9 mouse cellular contexts compared by ENCODE assay signal in the genomic region with DNA sequence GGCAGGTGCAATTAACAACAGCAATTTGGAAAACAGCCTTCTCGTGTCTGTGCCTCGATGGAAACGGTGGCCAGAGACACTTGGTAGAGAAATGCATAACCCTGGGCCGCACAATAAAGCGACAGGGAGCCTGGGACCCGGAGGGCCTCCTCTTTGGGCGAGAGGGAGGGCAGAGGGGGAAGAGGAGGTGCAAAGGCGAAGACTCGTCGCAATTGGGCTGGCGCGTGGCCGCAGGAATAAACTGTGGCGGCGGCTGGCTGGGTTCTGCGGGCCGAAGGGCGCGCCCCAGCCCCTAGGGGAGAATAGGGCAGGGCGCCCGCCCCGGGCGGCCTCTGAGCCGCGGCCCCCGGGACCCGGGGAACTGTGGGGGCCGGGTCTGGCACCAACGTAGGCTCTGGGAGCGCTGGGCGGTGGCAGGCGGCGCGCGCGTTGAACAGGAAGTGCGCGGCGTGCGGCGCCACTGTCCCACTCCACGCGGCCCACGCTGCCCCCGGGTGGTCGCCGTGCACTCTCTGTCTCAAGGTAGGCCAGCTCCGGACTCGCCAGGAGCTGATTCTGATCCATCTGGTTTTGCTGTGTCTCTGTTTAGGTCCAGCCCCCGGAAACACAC. TPM values are rescaled to one million over a fixed set of nuclear protein-coding genes. Genes with fewer than 3 reads are reported as not detected.
A peak's percentile ranks its signal among the peaks of the same experiment; 100 is the strongest.
DNase-seq lines count a peak whose midpoint lies in the region; ATAC-seq and TF ChIP-seq lines count a peak whose summit lies in the region.
"Had no signal": no experiment of that assay in that cellular context is flagged by ENCODE, and none has a peak within 500 bp of the region (broad histone marks: within the 10 kb centered on the region; RNA-seq: fewer than 3 reads in every experiment).

TSS of gene Prkag2 (minus strand) at position 127 of the 610 bp plus-strand sequence.

- peak within 1 kb of the TSS; percentile 70 for H3K4me3 ChIP-seq in heart, embryonic 10.5 days
- H3K4me3 ChIP-seq in liver, adult 2 months (ENCODE audit: insufficient read depth, low read depth, low read length): peak within 1 kb of the TSS; percentile 85
- peak within 1 kb of the TSS; percentile 57 for H3K4me3 ChIP-seq in midbrain, postnatal 0 days (ENCODE audit: low read depth, low read length)
- peak within 1 kb of the TSS; percentile 59 for H3K4me3 ChIP-seq in stomach, embryonic 14.5 days (ENCODE audit: low read depth, low read length)

- under 1% methylated on average over 49 of the region's 50 CpGs for WGBS in heart, embryonic 10.5 days
- WGBS in liver, adult 2 months: 1% methylated on average over 50 of the region's 50 CpGs
- 3% methylated on average over 40 of the region's 50 CpGs for WGBS in midbrain, postnatal 0 days
- WGBS in stomach, embryonic 14.5 days: under 1% methylated on average over 48 of the region's 50 CpGs

- peaks cover 14% of the 10 kb centered on the region for H3K79me2 ChIP-seq in liver, adult 2 months (ENCODE audit: control insufficient read depth, insufficient read depth, low read length)

- no peak for TF ChIP-seq CTCF in liver, adult 2 months (IDR thresholded peaks at IDR 0.05; ENCODE audit: low read depth, low read length)
- TF ChIP-seq CTCF in midbrain, postnatal 0 days (IDR thresholded peaks at IDR 0.05): no peak

- peak within 1 kb of the TSS; percentile 100 for H3K4me2 ChIP-seq in midbrain, postnatal 0 days (ENCODE audit: low read depth, low read length, poor library complexity, severe bottlenecking)
- H3K4me2 ChIP-seq in stomach, embryonic 14.5 days (replicated peaks; ENCODE audit: low read depth, low read length): peak within 1 kb of the TSS; percentile 97

- peak; percentile 44 for DNase-seq in layer of hippocampus, adult 11-12 months (ENCODE audit: low spot score)
- DNase-seq in layer of hippocampus, adult 9-10 months (ENCODE audit: low spot score): no peak
- peak; percentile 57 for DNase-seq in embryo, embryonic 9.5 days (ENCODE audit: extremely low spot score)
- DNase-seq in heart, embryonic 10.5 days (ENCODE audit: low spot score): no peak
- DNase-seq in kidney, adult 9 months: peak; percentile 85
- DNase-seq in liver, adult 2 months (ENCODE audit: extremely low read depth, low read depth, low spot score): peak; percentile 82
- DNase-seq in midbrain, postnatal 0 days (ENCODE audit: low spot score): peak; percentile 26

- no peaks in the 10 kb centered on the region for H3K9me3 ChIP-seq in heart, embryonic 10.5 days
- no peaks in the 10 kb centered on the region for H3K9me3 ChIP-seq in midbrain, postnatal 0 days (ENCODE audit: low read length)
- no peaks in the 10 kb centered on the region for H3K9me3 ChIP-seq in stomach, embryonic 14.5 days (ENCODE audit: control insufficient read depth, low read depth, low read length)
- H3K9me3 ChIP-seq: G1E had no signal

- H3K27ac ChIP-seq in heart, embryonic 10.5 days: peak within 1 kb of the TSS; percentile 89
- H3K27ac ChIP-seq in liver, adult 2 months (replicated peaks; ENCODE audit: insufficient read depth, low read depth, low read length): peak within 1 kb of the TSS; percentile 93
- H3K27ac ChIP-seq in midbrain, postnatal 0 days (ENCODE audit: low read depth, low read length): no peak within 1 kb of the TSS
- no peak within 1 kb of the TSS for H3K27ac ChIP-seq in stomach, embryonic 14.5 days (ENCODE audit: low read length)

- peak within 1 kb of the TSS; percentile 94 for H3K9ac ChIP-seq in liver, adult 2 months (ENCODE audit: low read depth, low read length)
- peak within 1 kb of the TSS; percentile 61 for H3K9ac ChIP-seq in midbrain, postnatal 0 days (replicated peaks; ENCODE audit: low read length, poor library complexity, severe bottlenecking)
- H3K9ac ChIP-seq in stomach, embryonic 14.5 days (replicated peaks; ENCODE audit: low read depth, low read length): peak within 1 kb of the TSS; percentile 36; the same call in 1 of the 2 replicates

- 0 out of 2 replicates have a peak, but pooled peaks have one; percentile 22 for TF ChIP-seq POLR2A in liver, adult 2 months (IDR thresholded peaks at IDR 0.05; ENCODE audit: extremely low read depth, insufficient read depth, low read length)

- H3K36me3 ChIP-seq in heart, embryonic 10.5 days: no peaks in the 10 kb centered on the region
- H3K36me3 ChIP-seq in liver, adult 2 months (ENCODE audit: control insufficient read depth, insufficient read depth, low read length): no peaks in the 10 kb centered on the region
- no peaks in the 10 kb centered on the region for H3K36me3 ChIP-seq in midbrain, postnatal 0 days (ENCODE audit: insufficient read depth, low read length)
- H3K36me3 ChIP-seq in stomach, embryonic 14.5 days (ENCODE audit: control insufficient read depth, insufficient read depth, low read length): no peaks in the 10 kb centered on the region
- H3K36me3 ChIP-seq: G1E had no signal

- peak; percentile 57; the same call in 1 of the 2 replicates for ATAC-seq in midbrain, postnatal 0 days (ENCODE audit: low FRiP score)
- peak; percentile 57 for ATAC-seq in stomach, embryonic 14.5 days (ENCODE audit: insufficient number of reproducible peaks, insufficient read depth, low FRiP score, low read depth)

- peaks cover 30% of the 10 kb centered on the region for H3K4me1 ChIP-seq in heart, embryonic 10.5 days
- peaks cover 27% of the 10 kb centered on the region for H3K4me1 ChIP-seq in liver, adult 2 months (ENCODE audit: control insufficient read depth, insufficient read depth, low read length)
- H3K4me1 ChIP-seq in midbrain, postnatal 0 days (ENCODE audit: insufficient read depth, low read length): no peaks in the 10 kb centered on the region
- peaks cover 4% of the 10 kb centered on the region; the same call in 1 of the 2 replicates for H3K4me1 ChIP-seq in stomach, embryonic 14.5 days (ENCODE audit: control insufficient read depth, insufficient read depth, low read length)

- peaks cover 52% of the 10 kb centered on the region for H3K27me3 ChIP-seq in heart, embryonic 10.5 days (ENCODE audit: insufficient read depth, poor library complexity, severe bottlenecking)
- no peaks in the 10 kb centered on the region for H3K27me3 ChIP-seq in liver, adult 2 months (ENCODE audit: control insufficient read depth, insufficient read depth, low read length)
- H3K27me3 ChIP-seq in midbrain, postnatal 0 days (ENCODE audit: insufficient read depth, low read length): peaks cover 12% of the 10 kb centered on the region
- 0 out of 2 replicates have a peak, but pooled peaks cover 4% of the 10 kb centered on the region for H3K27me3 ChIP-seq in stomach, embryonic 14.5 days (ENCODE audit: control insufficient read depth, insufficient read depth, low read length)

RNA-seq across cellular contexts. Expression of gene Prkag2, which starts in this region (rescaled TPM):
- polyA plus RNA-seq in heart, embryonic 10.5 days (2016; fragmentation: Nextera tagmentation; extraction: Ambion mirVana): 65.1 and 100 TPM in 2 replicates
- 19.1 and 21.1 TPM in 2 replicates for total RNA-seq in liver, adult 2 months (2014; rRNA removed)
- 12.4 and 14.8 TPM in 2 replicates for polyA plus RNA-seq in liver, adult 2 months (2012; rRNA removed)
- 51.6 and 63.1 TPM in 2 replicates for total RNA-seq in midbrain, postnatal 0 days (2014; rRNA removed)
- 101 and 103 TPM in 2 replicates for polyA plus RNA-seq in midbrain, postnatal 0 days (2015; fragmentation: Nextera tagmentation; extraction: Ambion mirVana)
- 54.7 and 55.2 TPM in 2 replicates for polyA plus RNA-seq in stomach, embryonic 14.5 days (2014; fragmentation: Nextera tagmentation; extraction: Ambion mirVana)
- total RNA-seq: G1E had no signal
- polyA plus RNA-seq: G1E had no signal

Comparison
In these comparisons a context has a peak if more than half of its experiments do, and no peak if none do; other contexts are left out.
1. DNase-seq: peak in layer of hippocampus, adult 11-12 months (single experiment), embryo, embryonic 9.5 days (single experiment), kidney, adult 9 months (single experiment), liver, adult 2 months (single experiment) and midbrain, postnatal 0 days (single experiment); none in layer of hippocampus, adult 9-10 months (single experiment) and heart, embryonic 10.5 days (single experiment).
2. H3K27ac ChIP-seq: peak in heart, embryonic 10.5 days (single experiment) and liver, adult 2 months (single experiment); none in midbrain, postnatal 0 days (single experiment) and stomach, embryonic 14.5 days (single experiment).
3. H3K9ac ChIP-seq: peak in every context shown above with its lines; median percentile 94 in liver, adult 2 months; 61 in midbrain, postnatal 0 days; 36 in stomach, embryonic 14.5 days.
4. Peak in every context shown above with its lines, with median percentiles within 50 percentile points of each other: H3K4me3 ChIP-seq.